Mouse (Mus musculus) neural tube, embryonic 15.5 days (tissue): Measurements from ENCODE around the gene Baz2b. TPM values are rescaled to one million over a fixed set of nuclear protein-coding genes. Genes with fewer than 3 reads are reported as not detected.
A peak's percentile ranks its signal among the peaks of the same experiment; 100 is the strongest.

ENCODE experiments used
- ATAC-seq: fragments of 200-750 bp; cut with Nextera tagmentation; 2 replicates; pipeline ENCODE4 v1.8.0; 2017; ENCODE audit warnings: mild to moderate bottlenecking, moderate TSS enrichment, moderate library complexity; ENCODE audit not compliant: low FRiP score
- H3K27ac ChIP-seq: fragments of 300-500 bp; sonication (generic); replicated peaks from 2 replicates; pipeline ENCODE4 v1.5.1; 2015; ENCODE audit warnings: mild to moderate bottlenecking, inconsistent platforms
- H3K27me3 ChIP-seq: fragments of 300-500 bp; sonication (generic); replicated peaks from 2 replicates; pipeline ENCODE4 v1.6.1; 2015; ENCODE audit warnings: inconsistent platforms
- H3K36me3 ChIP-seq: fragments of 300-500 bp; sonication (generic); 2 replicates; pipeline ENCODE4 v1.6.1; 2015; ENCODE audit warnings: inconsistent platforms
- H3K4me1 ChIP-seq: fragments of 300-500 bp; sonication (generic); 2 replicates; pipeline ENCODE4 v1.6.1; 2015; ENCODE audit warnings: inconsistent platforms
- H3K4me2 ChIP-seq: fragments of 300-500 bp; sonication (generic); 2 replicates; pipeline ENCODE4 v1.6.1; 2015; ENCODE audit warnings: inconsistent platforms, mild to moderate bottlenecking, moderate library complexity
- H3K4me3 ChIP-seq: fragments of 300-500 bp; sonication (generic); replicated peaks from 2 replicates; pipeline ENCODE4 v1.5.1; 2015; ENCODE audit warnings: mild to moderate bottlenecking, inconsistent platforms
- H3K9ac ChIP-seq: fragments of 300-500 bp; sonication (generic); replicated peaks from 2 replicates; pipeline ENCODE4 v1.6.1; 2015; ENCODE audit warnings: mild to moderate bottlenecking, inconsistent platforms
- H3K9me3 ChIP-seq: fragments of 300-500 bp; sonication (generic); replicated peaks from 2 replicates; pipeline ENCODE4 v1.6.1; 2016; ENCODE audit warnings: inconsistent platforms
- WGBS: fragments of 180-500 bp; shearing (Covaris S2); methylation state at CpG from one replicate; pipeline ENCODE4 v1.1.7; 2015; ENCODE audit warnings: mixed read lengths; 5-methylcytosine and 5-hydroxymethylcytosine counted together
- polyA plus RNA-seq: library from polyadenylated mRNA; unstranded; fragments of >200 nt; fragmentation: Nextera tagmentation; extraction: Ambion mirVana; gene quantifications from 2 replicates; pipeline ENCODE4 v1.2.1, GENCODE M21; 2015

Gene Baz2b
- polyA plus RNA-seq, 1 experiment from 2014 or later, result 68.2 TPM

- 46% methylated on average over 12 of the region's 12 CpGs for WGBS
- no peak overlapping the region for H3K4me3 ChIP-seq
- H3K9me3 ChIP-seq, result no peaks in the 10 kb centered on the region
- H3K27me3 ChIP-seq, result no peaks in the 10 kb centered on the region
- H3K4me1 ChIP-seq, result peaks cover 8% of the 10 kb centered on the region
- peak; percentile 76 for ATAC-seq
- no peak overlapping the region; the same call in 1 of the 2 replicates for H3K9ac ChIP-seq
- peak overlapping the region; percentile 11; the same call in 1 of the 2 replicates for H3K4me2 ChIP-seq
- H3K36me3 ChIP-seq, result no peaks in the 10 kb centered on the region
- H3K27ac ChIP-seq, result peak overlapping the region; percentile 45
Observed at GRCm38 (mm10) chr2:60042699-60043098, 166.9 kb downstream of the Baz2b start.

GRCm38 (mm10) chr2:60041485-60042274 lies 168.0 kb downstream of the Baz2b start:
- Histone ChIP-seq H3K4me3 (no peak overlapping the region), H3K27ac (no peak overlapping the region), H3K9ac (no peak overlapping the region), H3K4me2 (no peak overlapping the region), H3K4me1 (peaks cover 7% of the 10 kb centered on the region), H3K36me3 (no peaks in the 10 kb centered on the region), H3K9me3 (no peaks in the 10 kb centered on the region), H3K27me3 (no peaks in the 10 kb centered on the region)
- WGBS, result 84% methylated on average over 4 of the region's 4 CpGs
- no peak for ATAC-seq

- Histone ChIP-seq H3K9ac (no peak overlapping the region), H3K27ac (no peak overlapping the region), H3K4me2 (no peak overlapping the region), H3K4me3 (no peak overlapping the region), H3K4me1 (peaks cover 7% of the 10 kb centered on the region), H3K36me3 (no peaks in the 10 kb centered on the region), H3K27me3 (no peaks in the 10 kb centered on the region), H3K9me3 (no peaks in the 10 kb centered on the region)
- no peak for ATAC-seq
- WGBS, result 85% methylated on average over 3 of the region's 3 CpGs
Observed at GRCm38 (mm10) chr2:60040162-60040561, 169.5 kb downstream of the Baz2b start.

- peak; percentile 70; the same call in 1 of the 2 replicates for ATAC-seq
- H3K9ac ChIP-seq, result peak overlapping the region; percentile 48
- no peaks in the 10 kb centered on the region for H3K36me3 ChIP-seq
- peaks cover 3% of the 10 kb centered on the region; the same call in 1 of the 2 replicates for H3K4me1 ChIP-seq
- no peaks in the 10 kb centered on the region for H3K27me3 ChIP-seq
- no peaks in the 10 kb centered on the region for H3K9me3 ChIP-seq
- WGBS, result 5% methylated on average over 19 of the region's 19 CpGs
- H3K4me2 ChIP-seq, result peak overlapping the region; percentile 63
- peak overlapping the region; percentile 44 for H3K4me3 ChIP-seq
- peak overlapping the region; percentile 73 for H3K27ac ChIP-seq
Observed at GRCm38 (mm10) chr2:60037011-60037551, 172.6 kb downstream of the Baz2b start.

- H3K27me3 ChIP-seq, result no peaks in the 10 kb centered on the region
- H3K9ac ChIP-seq, result no peak overlapping the region
- H3K4me2 ChIP-seq, result peak overlapping the region; percentile 63
- H3K9me3 ChIP-seq, result no peaks in the 10 kb centered on the region
- no peak overlapping the region for H3K4me3 ChIP-seq
- no peak for ATAC-seq
- WGBS, result 40% methylated on average over 3 of the region's 3 CpGs
- H3K36me3 ChIP-seq, result no peaks in the 10 kb centered on the region
- H3K4me1 ChIP-seq, result peaks cover 3% of the 10 kb centered on the region; the same call in 1 of the 2 replicates
- no peak overlapping the region for H3K27ac ChIP-seq
Observed at GRCm38 (mm10) chr2:60036361-60036760, 173.3 kb downstream of the Baz2b start.

- no peaks in the 10 kb centered on the region for H3K27me3 ChIP-seq
- H3K27ac ChIP-seq, result no peak overlapping the region
- no peaks in the 10 kb centered on the region for H3K9me3 ChIP-seq
- H3K4me2 ChIP-seq, result no peak overlapping the region
- H3K9ac ChIP-seq, result no peak overlapping the region
- H3K4me3 ChIP-seq, result no peak overlapping the region
- 0 out of 2 replicates have a peak, but pooled peaks cover 2% of the 10 kb centered on the region for H3K4me1 ChIP-seq
- WGBS, result 94% methylated on average over 3 of the region's 3 CpGs
- no peak for ATAC-seq
- no peaks in the 10 kb centered on the region for H3K36me3 ChIP-seq
Observed at GRCm38 (mm10) chr2:60030991-60031390, 178.6 kb downstream of the Baz2b start.

GRCm38 (mm10) chr2:60029020-60029419 lies 180.6 kb downstream of the Baz2b start:
- no peak for ATAC-seq

GRCm38 (mm10) chr2:60027166-60027565 lies 182.5 kb downstream of the Baz2b start:
- Histone ChIP-seq H3K9me3 (no peaks in the 10 kb centered on the region), H3K27ac (no peak overlapping the region), H3K4me3 (no peak overlapping the region), H3K4me2 (no peak overlapping the region), H3K27me3 (no peaks in the 10 kb centered on the region), H3K4me1 (0 out of 2 replicates have a peak, but pooled peaks cover 3% of the 10 kb centered on the region), H3K36me3 (no peaks in the 10 kb centered on the region), H3K9ac (no peak overlapping the region)
- no peak for ATAC-seq
- 83% methylated on average over 5 of the region's 5 CpGs for WGBS

More at GRCm38 (mm10) chr2:60029020-60029419, 180.6 kb downstream of the Baz2b start:
- H3K9me3 ChIP-seq, result no peaks in the 10 kb centered on the region
- 0 out of 2 replicates have a peak, but pooled peaks cover 3% of the 10 kb centered on the region for H3K4me1 ChIP-seq
- H3K4me3 ChIP-seq, result no peak overlapping the region
- 93% methylated on average over 5 of the region's 5 CpGs for WGBS
- H3K9ac ChIP-seq, result no peak overlapping the region
- H3K36me3 ChIP-seq, result no peaks in the 10 kb centered on the region
- no peak overlapping the region for H3K4me2 ChIP-seq
- H3K27me3 ChIP-seq, result no peaks in the 10 kb centered on the region
- no peak overlapping the region for H3K27ac ChIP-seq

GRCm38 (mm10) chr2:60026554-60026953 lies 183.1 kb downstream of the Baz2b start:
- no peak overlapping the region for H3K9ac ChIP-seq
- no peak for ATAC-seq
- no peaks in the 10 kb centered on the region for H3K9me3 ChIP-seq
- no peaks in the 10 kb centered on the region for H3K36me3 ChIP-seq
- no peak overlapping the region for H3K27ac ChIP-seq
- WGBS, result 40% methylated on average over 6 of the region's 6 CpGs
- H3K4me2 ChIP-seq, result no peak overlapping the region
- H3K4me3 ChIP-seq, result no peak overlapping the region
- 0 out of 2 replicates have a peak, but pooled peaks cover 3% of the 10 kb centered on the region for H3K4me1 ChIP-seq
- H3K27me3 ChIP-seq, result no peaks in the 10 kb centered on the region

- H3K4me1 ChIP-seq, result 0 out of 2 replicates have a peak, but pooled peaks cover 3% of the 10 kb centered on the region
- no peak overlapping the region for H3K4me2 ChIP-seq
- no peak for ATAC-seq
- H3K27ac ChIP-seq, result no peak overlapping the region
- H3K27me3 ChIP-seq, result no peaks in the 10 kb centered on the region
- H3K36me3 ChIP-seq, result no peaks in the 10 kb centered on the region
- WGBS, result 94% methylated on average over 7 of the region's 7 CpGs
- H3K9ac ChIP-seq, result no peak overlapping the region
- no peak overlapping the region for H3K4me3 ChIP-seq
- no peaks in the 10 kb centered on the region for H3K9me3 ChIP-seq
Observed at GRCm38 (mm10) chr2:60023777-60024176, 185.9 kb downstream of the Baz2b start.

GRCm38 (mm10) chr2:60021556-60021955 lies 188.1 kb downstream of the Baz2b start:
- no peak overlapping the region for H3K4me2 ChIP-seq
- 84% methylated on average over 5 of the region's 5 CpGs for WGBS
- no peak overlapping the region for H3K4me3 ChIP-seq
- H3K4me1 ChIP-seq, result 0 out of 2 replicates have a peak, but pooled peaks cover 3% of the 10 kb centered on the region
- no peaks in the 10 kb centered on the region for H3K9me3 ChIP-seq
- no peak overlapping the region for H3K27ac ChIP-seq
- no peak for ATAC-seq
- H3K36me3 ChIP-seq, result no peaks in the 10 kb centered on the region
- no peaks in the 10 kb centered on the region for H3K27me3 ChIP-seq
- no peak overlapping the region for H3K9ac ChIP-seq

GRCm38 (mm10) chr2:60021138-60021537 lies 188.5 kb downstream of the Baz2b start:
- H3K27me3 ChIP-seq, result no peaks in the 10 kb centered on the region
- no peak overlapping the region for H3K4me3 ChIP-seq
- H3K4me2 ChIP-seq, result no peak overlapping the region
- 85% methylated on average over 6 of the region's 6 CpGs for WGBS
- no peak overlapping the region for H3K27ac ChIP-seq
- no peaks in the 10 kb centered on the region for H3K9me3 ChIP-seq
- no peak for ATAC-seq
- H3K36me3 ChIP-seq, result no peaks in the 10 kb centered on the region
- H3K4me1 ChIP-seq, result 0 out of 2 replicates have a peak, but pooled peaks cover 2% of the 10 kb centered on the region
- no peak overlapping the region for H3K9ac ChIP-seq
